8 mouse cellular contexts compared by ENCODE assay signal in the genomic region with DNA sequence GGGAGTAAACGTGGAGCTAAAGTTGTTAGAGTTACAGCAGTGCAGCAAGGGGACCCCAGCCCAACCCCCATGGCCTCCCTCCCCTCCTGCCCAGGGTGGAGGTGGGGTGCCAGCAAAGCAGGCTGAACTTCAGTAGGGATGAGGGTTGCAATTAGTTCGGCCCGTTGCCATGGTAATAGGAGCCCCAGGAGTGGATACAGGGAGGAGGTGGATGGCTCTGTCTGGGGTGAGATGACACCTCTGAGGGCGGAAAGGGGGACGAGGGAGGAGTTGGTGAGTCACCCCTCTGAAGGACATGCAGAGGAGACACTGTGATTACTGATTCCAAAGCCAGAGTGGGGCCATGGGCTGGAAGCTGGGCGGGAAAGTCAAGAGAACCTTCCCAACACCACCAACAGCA. TPM values are rescaled to one million over a fixed set of nuclear protein-coding genes. Genes with fewer than 3 reads are reported as not detected.
DNase-seq lines count a peak whose midpoint lies in the region; ATAC-seq lines count a peak whose summit lies in the region.

No protein-coding gene starts in this region.

- H3K27ac ChIP-seq in forebrain, embryonic 14.5 days (ENCODE audit: low read depth, low read length): peak overlapping the region; percentile 27; the same call in 1 of the 2 replicates
- H3K27ac ChIP-seq in liver, embryonic 12.5 days: no peak overlapping the region

- peak overlapping the region; percentile 67 for H3K4me2 ChIP-seq in forebrain, embryonic 14.5 days (ENCODE audit: low read length)
- H3K4me2 ChIP-seq in liver, embryonic 12.5 days: peak overlapping the region; percentile 68

- peaks cover 16% of the 10 kb centered on the region for H3K4me1 ChIP-seq in forebrain, embryonic 14.5 days (ENCODE audit: control insufficient read depth, insufficient read depth, low read length)
- peaks cover 21% of the 10 kb centered on the region for H3K4me1 ChIP-seq in liver, embryonic 12.5 days

- peak overlapping the region; percentile 54; the same call in 1 of the 2 replicates for H3K9ac ChIP-seq in forebrain, embryonic 14.5 days (ENCODE audit: low read length)
- H3K9ac ChIP-seq in liver, embryonic 12.5 days: no peak overlapping the region

- no peak for DNase-seq in frontal cortex, postnatal 36 days (ENCODE audit: low spot score in 2 of 2)
- peak; percentile 48 for DNase-seq in ES-CJ7 (ENCODE audit: low read depth, low spot score)
- DNase-seq in forebrain, embryonic 14.5 days (ENCODE audit: low spot score): peak; percentile 38
- no peak for DNase-seq in urinary bladder, adult 18-20 months (ENCODE audit: low spot score in 2 of 2)
- DNase-seq in layer of hippocampus, adult 18-20 months (ENCODE audit: low spot score in 2 of 2): no peak
- no peak for DNase-seq in urinary bladder, postnatal 25 days (ENCODE audit: low spot score)

- H3K36me3 ChIP-seq in forebrain, embryonic 14.5 days (ENCODE audit: control insufficient read depth, insufficient read depth, low read length): peaks cover 79% of the 10 kb centered on the region
- H3K36me3 ChIP-seq in liver, embryonic 12.5 days: 0 out of 2 replicates have a peak, but pooled peaks cover 6% of the 10 kb centered on the region

- no peaks in the 10 kb centered on the region for H3K9me3 ChIP-seq in forebrain, embryonic 14.5 days (replicated peaks; ENCODE audit: control insufficient read depth, low read length)
- H3K9me3 ChIP-seq in liver, embryonic 12.5 days (replicated peaks): no peaks in the 10 kb centered on the region

- ATAC-seq in frontal cortex, adult (ENCODE audit: low TSS enrichment): peak; percentile 53; the same call in 1 of the 2 replicates
- ATAC-seq in forebrain, embryonic 14.5 days: peak; percentile 44
- ATAC-seq in liver, embryonic 12.5 days: no peak

- WGBS in forebrain, embryonic 14.5 days: 13% methylated on average over 6 of the region's 6 CpGs
- whole genome bisulfite sequencing in liver, embryonic 12.5 days (ENCODE audit: insufficient replicate concordance): 28% methylated on average over 6 of the region's 6 CpGs

- no peaks in the 10 kb centered on the region for H3K27me3 ChIP-seq in forebrain, embryonic 14.5 days (replicated peaks; ENCODE audit: control insufficient read depth, insufficient read depth, low read length)
- peaks cover 34% of the 10 kb centered on the region for H3K27me3 ChIP-seq in liver, embryonic 12.5 days (replicated peaks)

- H3K4me3 ChIP-seq in forebrain, embryonic 14.5 days (ENCODE audit: low read depth, low read length): peak overlapping the region; percentile 24
- H3K4me3 ChIP-seq in liver, embryonic 12.5 days: peak overlapping the region; percentile 42; the same call in 1 of the 2 replicates

RNA-seq across cellular contexts. Expression of a gene that starts 26.1 kb away (rescaled TPM):
- 29.5 and 42.9 TPM in 2 replicates for polyA plus RNA-seq in forebrain, embryonic 14.5 days (2014; fragmentation: Nextera tagmentation; extraction: Ambion mirVana)
- 5.2 and 6.5 TPM in 2 replicates for polyA plus RNA-seq in liver, embryonic 12.5 days (2016; fragmentation: Nextera tagmentation; extraction: Ambion mirVana)
- total RNA-seq in layer of hippocampus, adult 18-20 months (2021): 10 to 100 TPM; 62.4 to 84.0 TPM

RNA-seq across cellular contexts. Expression of a gene that starts 35.9 kb away (rescaled TPM):
- not detected in 2 replicates for polyA plus RNA-seq in forebrain, embryonic 14.5 days (2014; fragmentation: Nextera tagmentation; extraction: Ambion mirVana)
- polyA plus RNA-seq in liver, embryonic 12.5 days (2016; fragmentation: Nextera tagmentation; extraction: Ambion mirVana): not detected in 2 replicates
- total RNA-seq in layer of hippocampus, adult 18-20 months (2021): not detected

RNA-seq across cellular contexts. Expression of a gene that starts 58.7 kb away (rescaled TPM):
- 138 and 152 TPM in 2 replicates for polyA plus RNA-seq in forebrain, embryonic 14.5 days (2014; fragmentation: Nextera tagmentation; extraction: Ambion mirVana)
- 127 TPM in 2 replicates for polyA plus RNA-seq in liver, embryonic 12.5 days (2016; fragmentation: Nextera tagmentation; extraction: Ambion mirVana)
- 100 to 1,000 TPM in 1 of 2 experiments, 10 to 100 TPM in 1; 97.1 to 103 TPM for total RNA-seq in layer of hippocampus, adult 18-20 months (2021)

RNA-seq across cellular contexts. Expression of a gene that starts 58.8 kb away (rescaled TPM):
- polyA plus RNA-seq in forebrain, embryonic 14.5 days (2014; fragmentation: Nextera tagmentation; extraction: Ambion mirVana): 178 and 206 TPM in 2 replicates
- polyA plus RNA-seq in liver, embryonic 12.5 days (2016; fragmentation: Nextera tagmentation; extraction: Ambion mirVana): 24.3 and 24.7 TPM in 2 replicates
- total RNA-seq in layer of hippocampus, adult 18-20 months (2021): 10 to 100 TPM; 65.2 to 78.9 TPM

Comparison
In these comparisons a context has a peak if more than half of its experiments do, and no peak if none do; other contexts are left out.
1. DNase-seq: peak in ES-CJ7 (single experiment) and forebrain, embryonic 14.5 days (single experiment); none in frontal cortex, postnatal 36 days (0 of 2), urinary bladder, adult 18-20 months (0 of 2), layer of hippocampus, adult 18-20 months (0 of 2) and urinary bladder, postnatal 25 days (single experiment).